Mouse (Mus musculus) mouse trophoblast stem cell (cell line): ENCODE results near the gene Gpr108.
"Not testable (repeated sequence)": the region's sequence is repeated elsewhere in the genome, so short reads cannot be mapped to it uniquely, and the experiment has no call there.

ENCODE experiments used
- in situ Hi-C, 2 experiments: fragments of 300-500 bp; cut with MseI, MboI; formaldehyde crosslinking; loops; 2 replicates in 1 of 2; 3 replicates in 1 of 2; pipeline ENCODE4 v1.15.1; 2025

The Gpr108 gene

GRCm38 (mm10) chr17:57248201-57248699, at the start of gene Gpr108:
Gene Gpr108 (minus strand): TSS chr17:57248446.
- in situ Hi-C loops, result no loop called here

DNA sequence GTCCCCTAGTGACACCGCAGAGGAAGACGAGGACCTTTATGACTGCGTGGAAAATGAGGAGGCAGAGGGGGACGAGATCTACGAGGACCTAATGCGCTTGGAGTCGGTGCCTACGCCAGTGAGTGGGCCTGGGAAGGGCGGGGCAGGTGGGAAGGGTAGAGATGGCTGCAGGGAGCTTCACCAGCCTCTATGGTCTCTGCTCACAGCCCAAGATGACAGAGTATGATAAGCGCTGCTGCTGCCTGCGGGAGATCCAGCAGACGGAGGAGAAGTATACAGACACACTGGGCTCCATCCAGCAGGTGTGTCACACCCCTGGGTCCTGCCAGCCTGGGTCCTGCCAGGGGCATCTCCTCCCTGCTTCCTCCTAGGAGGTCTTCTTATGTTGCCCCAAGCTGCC, 48.8 kb upstream of the Gpr108 start:
- in situ Hi-C loops, result no loop called here

DNA sequence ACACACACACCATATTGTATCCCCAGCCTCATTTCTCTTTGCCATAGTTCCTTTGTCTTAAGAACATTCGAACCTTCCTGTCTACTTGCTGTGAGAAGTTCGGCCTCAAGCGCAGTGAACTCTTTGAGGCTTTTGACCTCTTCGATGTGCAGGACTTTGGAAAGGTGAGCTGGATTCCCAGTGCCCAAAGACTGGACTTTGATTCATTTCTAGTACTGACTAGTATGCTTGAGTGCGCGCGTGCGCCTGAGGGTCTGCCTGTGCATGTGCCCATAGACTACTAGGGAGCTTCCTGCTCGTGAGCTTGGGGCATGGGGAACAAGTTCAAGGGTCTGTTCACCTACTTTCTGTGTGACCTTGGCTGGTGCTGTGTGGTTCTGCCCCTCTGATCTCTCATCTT, 47.7 kb upstream of the Gpr108 start:
- in situ Hi-C loops, result no loop called here

DNA sequence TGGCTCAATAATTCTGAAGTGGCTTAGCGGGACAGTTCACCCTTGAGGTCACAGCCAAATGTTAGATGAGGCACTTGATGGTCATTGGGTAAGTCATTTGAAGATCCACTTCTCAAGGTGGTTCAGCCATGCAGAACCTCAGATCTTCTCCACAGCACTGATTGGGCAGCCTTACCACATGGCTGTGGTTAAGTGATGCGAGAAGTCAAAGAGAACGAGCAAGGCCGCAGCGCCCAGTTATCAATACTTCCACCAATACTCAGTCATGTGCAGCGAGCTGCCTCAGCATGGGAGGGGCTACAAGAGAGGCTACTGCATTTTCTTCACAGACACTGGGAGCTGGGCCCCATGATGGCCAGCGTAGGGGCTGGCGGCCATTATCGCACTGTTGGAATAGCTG, 44.7 kb upstream of the Gpr108 start:
- in situ Hi-C loops, result no loop called here

- in situ Hi-C loops, result no loop called here
These were observed 44.1 kb upstream of the Gpr108 start for GRCm38 (mm10) chr17:57292302-57292701.

GRCm38 (mm10) chr17:57290671-57291055, 42.4 kb upstream of the Gpr108 start:
- in situ Hi-C loops, result no loop called here

DNA sequence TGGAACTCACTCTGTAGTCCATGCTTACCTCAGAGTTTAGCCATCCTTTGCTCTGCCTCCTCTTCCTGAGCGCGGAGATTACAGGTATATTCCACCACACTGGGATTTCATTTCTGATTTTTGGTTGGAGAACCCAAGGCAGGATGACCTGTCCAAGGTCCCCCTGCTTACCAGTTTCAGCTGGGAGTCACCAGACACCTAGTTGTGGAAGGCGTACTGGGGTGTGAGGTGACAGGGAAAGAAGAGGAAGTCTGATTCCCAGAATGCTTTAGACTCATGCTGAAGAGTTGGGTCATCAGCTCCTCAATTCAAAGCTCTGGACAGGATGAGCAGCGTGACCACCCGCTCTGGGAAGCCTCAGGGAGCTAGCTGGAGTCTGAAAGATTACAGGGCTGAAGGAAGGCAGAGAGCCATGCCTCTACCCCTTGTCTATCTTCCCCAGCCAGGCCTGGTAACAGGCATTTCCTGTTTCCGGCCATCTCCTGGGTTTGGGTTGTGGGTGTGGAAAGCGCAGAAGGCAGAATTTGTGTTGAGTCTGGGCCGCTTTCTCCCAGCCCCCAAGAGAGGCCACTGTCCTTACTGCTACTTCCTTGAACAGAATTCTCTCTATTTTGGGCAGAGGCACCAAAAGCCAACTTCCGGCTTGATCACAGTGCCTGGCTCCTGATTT, 41.9 kb upstream of the Gpr108 start:
- in situ Hi-C loops, result no loop called here

DNA sequence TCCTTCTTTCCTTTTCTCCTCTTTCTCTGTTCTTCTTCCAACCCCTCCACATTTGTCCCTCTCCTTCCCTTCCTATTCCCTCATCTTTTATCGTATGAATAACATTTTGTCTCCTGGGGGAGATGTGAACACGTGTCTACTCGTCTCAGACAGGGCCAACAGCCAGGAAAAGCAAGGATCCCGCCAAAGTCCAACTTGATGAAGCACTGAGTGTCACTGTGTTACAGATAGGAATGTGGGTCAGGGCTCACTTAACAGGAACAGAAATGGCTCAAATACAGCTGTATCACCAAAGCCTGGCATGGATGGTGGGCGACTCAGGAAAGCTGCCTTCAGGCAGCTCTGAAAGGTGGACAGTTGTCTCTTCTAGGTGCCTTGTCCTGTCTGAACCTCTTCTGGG, 41.0 kb upstream of the Gpr108 start:
- in situ Hi-C loops, result loop anchor here in 1 of 2 experiments (10.0 kb wide), 1 partner anchor 46 kb away; no protein-coding TSS in a partner anchor

- in situ Hi-C loops, result loop anchor here in 1 of 2 experiments (10.0 kb wide), 1 partner anchor 48 kb away; no protein-coding TSS in a partner anchor
These were observed 38.6 kb upstream of the Gpr108 start for GRCm38 (mm10) chr17:57286718-57287355.

- in situ Hi-C loops, result loop anchor here in 1 of 2 experiments (10.0 kb wide), 1 partner anchor 50 kb away; no protein-coding TSS in a partner anchor
These were observed 36.8 kb upstream of the Gpr108 start for GRCm38 (mm10) chr17:57285077-57285476.

DNA sequence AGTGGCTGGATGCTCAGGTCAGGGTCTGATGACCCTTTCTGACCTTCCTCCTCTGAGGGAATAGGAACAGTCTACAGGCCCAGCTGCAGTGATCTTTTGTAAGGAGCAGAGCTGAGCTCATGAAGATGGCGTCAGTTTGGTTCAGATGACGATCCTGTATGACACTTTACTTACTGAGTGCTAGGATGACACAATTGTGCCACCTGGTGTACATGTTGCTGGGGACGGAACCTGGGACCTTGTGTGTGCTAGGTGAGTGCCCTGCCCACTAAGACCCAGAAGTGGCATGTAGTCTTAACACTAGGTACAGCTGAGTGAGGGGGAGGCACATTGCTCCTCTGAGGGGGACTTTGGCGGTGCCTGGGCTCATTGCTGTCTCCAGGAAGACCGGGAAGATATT, 35.7 kb upstream of the Gpr108 start:
- in situ Hi-C loops, result loop anchor here (5.0 to 10.0 kb wide), 2 partner anchors 48 to 51 kb away; no protein-coding TSS in a partner anchor

DNA sequence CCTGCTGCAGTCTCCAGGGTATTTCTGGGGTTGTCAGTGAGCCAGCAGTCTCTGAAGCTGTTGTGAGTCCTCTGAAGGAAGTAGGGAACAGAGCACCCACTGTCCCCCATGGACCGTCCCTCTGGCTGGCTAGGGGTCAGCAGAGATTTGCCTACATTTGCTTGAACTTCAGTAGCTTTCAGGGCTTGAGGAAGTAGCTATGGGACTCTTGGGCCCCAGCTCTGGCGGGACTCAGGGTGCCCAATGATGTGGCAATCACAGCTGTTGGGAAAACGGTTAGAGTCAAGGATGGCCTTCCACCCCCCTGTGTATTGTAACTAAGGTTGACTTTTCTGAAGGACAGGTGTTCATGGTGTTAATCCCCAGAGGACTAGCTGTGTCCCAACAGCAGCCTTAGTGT, 32.2 kb upstream of the Gpr108 start:
- in situ Hi-C loops, result loop anchor here (5.0 to 10.0 kb wide), 2 partner anchors 52 to 54 kb away; no protein-coding TSS in a partner anchor

GRCm38 (mm10) chr17:57279591-57280224, 31.5 kb upstream of the Gpr108 start:
- in situ Hi-C loops, result loop anchor here (5.0 to 10.0 kb wide), 2 partner anchors 53 to 55 kb away; no protein-coding TSS in a partner anchor

DNA sequence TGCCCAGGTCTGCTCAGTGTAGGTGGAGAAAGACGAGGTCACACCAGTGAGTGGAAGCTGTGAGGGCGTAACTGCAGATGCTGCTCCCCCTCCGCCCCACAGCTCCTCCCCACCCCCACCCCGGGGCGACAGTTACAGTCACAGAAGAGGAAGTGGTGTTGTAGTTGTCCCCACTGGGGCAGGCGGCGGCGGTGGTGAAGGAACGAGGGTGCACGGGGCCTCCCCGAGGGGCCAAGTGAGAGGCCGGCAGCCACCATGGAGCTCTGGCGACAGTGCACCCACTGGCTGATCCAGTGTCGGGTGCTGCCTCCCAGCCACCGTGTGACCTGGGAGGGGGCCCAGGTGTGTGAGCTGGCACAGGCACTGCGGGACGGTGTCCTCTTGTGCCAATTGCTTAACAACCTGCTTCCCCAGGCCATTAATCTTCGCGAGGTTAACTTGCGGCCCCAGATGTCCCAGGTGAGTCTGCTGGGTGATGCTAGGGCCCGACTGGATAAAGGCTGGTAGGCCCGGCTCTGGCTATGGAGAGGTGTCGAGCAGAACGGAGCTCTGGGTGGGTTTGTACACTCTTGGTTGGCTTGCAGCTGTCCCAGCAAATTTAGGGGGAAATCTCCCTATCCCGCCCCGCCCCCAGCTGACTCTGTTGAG, 30.8 kb upstream of the Gpr108 start, which contains the start of gene Vav1:
TSS of gene Vav1 (plus strand) at position 158 of the 648 bp plus-strand sequence.
- in situ Hi-C loops, result no loop called here

- in situ Hi-C loops, result no loop called here
These were observed 30.3 kb upstream of the Gpr108 start for GRCm38 (mm10) chr17:57278537-57278936.

GRCm38 (mm10) chr17:57277598-57278261, 29.5 kb upstream of the Gpr108 start:
- in situ Hi-C loops, result not testable (repeated sequence)

GRCm38 (mm10) chr17:57276634-57277121, 28.4 kb upstream of the Gpr108 start:
- in situ Hi-C loops, result no loop called here

- in situ Hi-C loops, result no loop called here
These were observed 27.7 kb upstream of the Gpr108 start for GRCm38 (mm10) chr17:57275997-57276351.

GRCm38 (mm10) chr17:57275111-57275996, 27.1 kb upstream of the Gpr108 start:
- in situ Hi-C loops, result no loop called here

DNA sequence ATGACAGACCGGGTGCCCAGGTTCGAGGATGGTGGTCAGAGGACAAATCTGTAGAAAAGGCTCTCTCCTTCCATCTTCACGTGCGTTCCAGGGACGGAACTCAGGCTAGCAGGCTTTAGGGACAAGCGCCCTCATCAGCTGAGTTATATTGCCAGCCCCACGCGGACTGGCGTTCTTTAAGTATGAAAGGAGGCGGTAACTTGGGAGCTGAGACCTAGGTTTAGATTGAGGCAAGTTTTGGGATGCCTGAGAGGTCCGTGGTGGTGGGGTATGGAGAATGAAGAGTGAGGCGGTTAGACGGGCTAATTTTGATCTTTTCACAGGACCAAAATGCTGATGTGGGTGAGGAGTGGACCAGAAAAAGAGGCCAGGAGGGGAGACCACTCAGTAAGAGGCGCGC, 26.4 kb upstream of the Gpr108 start:
- in situ Hi-C loops, result no loop called here
